Mouse (Mus musculus) C2C12 (cell line): ENCODE data around the gene Ankrd13c. TPM values are rescaled to one million over a fixed set of nuclear protein-coding genes. Genes with fewer than 3 reads are reported as not detected.

ENCODE experiments used
- H3K27me3 ChIP-seq: one replicate; pipeline ENCODE4 v1.6.1; 2011; ENCODE audit not compliant: control insufficient read depth, insufficient read depth, insufficient read length
- H3K36me3 ChIP-seq: one replicate; pipeline ENCODE4 v1.6.1; 2011; ENCODE audit not compliant: control insufficient read depth, insufficient read depth
- H3K4me3 ChIP-seq: one replicate; pipeline ENCODE4 v1.5.1; 2011; ENCODE audit warnings: mild to moderate bottlenecking, control low read depth; ENCODE audit not compliant: poor library complexity, insufficient read depth, severe bottlenecking
- H3K79me2 ChIP-seq: one replicate; pipeline ENCODE4 v1.6.1; 2011; ENCODE audit not compliant: control insufficient read depth, insufficient read depth
- H3K79me3 ChIP-seq: one replicate; pipeline ENCODE4 v1.6.1; 2011; ENCODE audit warnings: low read depth, control low read depth
- H3ac ChIP-seq: one replicate; pipeline ENCODE3; 2011; ENCODE audit warnings: low read depth; ENCODE audit not compliant: control insufficient read depth, insufficient read length
- CEBPB ChIP-seq: IDR thresholded peaks from one replicate; pipeline ENCODE4 v1.6.1; 2011; ENCODE audit warnings: low read depth, mild to moderate bottlenecking, control low read depth, moderate library complexity
- CTCF ChIP-seq: IDR thresholded peaks from one replicate; pipeline ENCODE4 v1.5.1; 2011; ENCODE audit not compliant: control insufficient read depth, insufficient read depth, insufficient read length
- FOSL1 ChIP-seq: IDR thresholded peaks from one replicate; pipeline ENCODE4 v1.8.0; 2011; ENCODE audit warnings: mild to moderate bottlenecking, low read length; ENCODE audit not compliant: poor library complexity, insufficient read depth, severe bottlenecking
- MAX ChIP-seq: IDR thresholded peaks from one replicate; pipeline ENCODE4 v1.6.1; 2011; ENCODE audit warnings: mild to moderate bottlenecking, control low read depth
- MYOD1 ChIP-seq: IDR thresholded peaks from one replicate; pipeline ENCODE4 v1.6.1; 2011; ENCODE audit warnings: low read depth; ENCODE audit not compliant: control insufficient read depth, insufficient read length
- MYOG ChIP-seq: IDR thresholded peaks from one replicate; pipeline ENCODE4 v1.6.1; 2011; ENCODE audit not compliant: control insufficient read depth, insufficient read length; ENCODE audit errors: extremely low read depth
- USF1 ChIP-seq: IDR thresholded peaks from one replicate; pipeline ENCODE4 v1.6.1; 2011; ENCODE audit warnings: low read depth, mild to moderate bottlenecking, control low read depth, moderate library complexity
- polyA plus RNA-seq: library from polyadenylated mRNA; unstranded; fragments of >200 nt; fragmentation: generic; extraction: Trizol; gene quantifications from one replicate; pipeline ENCODE4 v1.2.1, GENCODE M21; 2012; ENCODE audit warnings: missing spikeins

The Ankrd13c gene
- polyA plus RNA-seq, 1 experiment = 17.3 TPM

GRCm38 (mm10) chr3:157912155-157912554 is 34.9 kb upstream of the Ankrd13c start:
- no peak overlapping the region for H3K4me3 ChIP-seq
- no peaks in the 10 kb centered on the region for H3K36me3 ChIP-seq
- no peaks in the 10 kb centered on the region for H3K79me2 ChIP-seq
- H3K27me3 ChIP-seq = no peaks in the 10 kb centered on the region
- no peak overlapping the region for H3ac ChIP-seq
- H3K79me3 ChIP-seq = no peaks in the 10 kb centered on the region
- TF ChIP-seq CTCF = no peak
- TF ChIP-seq FOSL1 = no peak
- TF ChIP-seq USF1 = no peak
- TF ChIP-seq MAX = no peak
- TF ChIP-seq CEBPB = no peak
- TF ChIP-seq MYOD1 = no peak
- no peak for TF ChIP-seq MYOG

DNA sequence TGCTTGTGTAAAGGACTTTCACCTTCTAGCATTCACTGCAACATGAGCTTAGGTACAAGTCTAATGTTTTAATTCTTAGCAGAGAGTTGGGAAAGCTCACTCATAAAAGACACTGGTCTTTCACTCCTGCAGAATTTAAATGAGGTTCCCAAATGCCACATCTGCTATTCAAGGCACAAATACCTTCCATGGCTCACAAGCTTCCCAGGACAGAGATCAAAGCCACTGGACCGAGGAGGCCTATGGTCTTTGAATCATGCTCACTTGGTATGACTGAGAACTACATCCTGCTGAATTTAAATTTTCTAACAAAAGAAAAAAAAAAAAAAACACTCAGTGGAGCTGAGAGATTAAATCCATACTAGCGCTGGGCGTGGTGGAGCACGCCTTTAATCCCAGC is 30.7 kb upstream of the Ankrd13c start:
- Histone ChIP-seq H3ac (no peak overlapping the region), H3K36me3 (no peaks in the 10 kb centered on the region), H3K4me3 (no peak overlapping the region), H3K27me3 (no peaks in the 10 kb centered on the region), H3K79me3 (no peaks in the 10 kb centered on the region), H3K79me2 (no peaks in the 10 kb centered on the region)
- no peak for TF ChIP-seq MYOD1
- no peak for TF ChIP-seq CEBPB
- no peak for TF ChIP-seq MYOG
- no peak for TF ChIP-seq FOSL1
- no peak for TF ChIP-seq CTCF
- no peak for TF ChIP-seq USF1
- no peak for TF ChIP-seq MAX

GRCm38 (mm10) chr3:157921376-157921775 is 25.7 kb upstream of the Ankrd13c start:
- Histone ChIP-seq H3ac (no peak overlapping the region), H3K27me3 (no peaks in the 10 kb centered on the region), H3K79me2 (no peaks in the 10 kb centered on the region), H3K79me3 (no peaks in the 10 kb centered on the region), H3K4me3 (no peak overlapping the region), H3K36me3 (no peaks in the 10 kb centered on the region)
- TF ChIP-seq MYOG (no peak), CEBPB (no peak), MYOD1 (no peak), CTCF (no peak), USF1 (no peak), FOSL1 (no peak), MAX (no peak)

- H3K4me3 ChIP-seq = no peak overlapping the region
- no peaks in the 10 kb centered on the region for H3K27me3 ChIP-seq
- H3K36me3 ChIP-seq = no peaks in the 10 kb centered on the region
- no peak for TF ChIP-seq MAX
- TF ChIP-seq FOSL1 = no peak
- no peak for TF ChIP-seq MYOG
- no peak for TF ChIP-seq MYOD1
- TF ChIP-seq CTCF = no peak
- no peak for TF ChIP-seq USF1
- TF ChIP-seq CEBPB = no peak
- H3K79me3 ChIP-seq = no peaks in the 10 kb centered on the region
- H3ac ChIP-seq = no peak overlapping the region
- no peaks in the 10 kb centered on the region for H3K79me2 ChIP-seq
Observed at GRCm38 (mm10) chr3:157923268-157923835, 23.7 kb upstream of the Ankrd13c start.

DNA sequence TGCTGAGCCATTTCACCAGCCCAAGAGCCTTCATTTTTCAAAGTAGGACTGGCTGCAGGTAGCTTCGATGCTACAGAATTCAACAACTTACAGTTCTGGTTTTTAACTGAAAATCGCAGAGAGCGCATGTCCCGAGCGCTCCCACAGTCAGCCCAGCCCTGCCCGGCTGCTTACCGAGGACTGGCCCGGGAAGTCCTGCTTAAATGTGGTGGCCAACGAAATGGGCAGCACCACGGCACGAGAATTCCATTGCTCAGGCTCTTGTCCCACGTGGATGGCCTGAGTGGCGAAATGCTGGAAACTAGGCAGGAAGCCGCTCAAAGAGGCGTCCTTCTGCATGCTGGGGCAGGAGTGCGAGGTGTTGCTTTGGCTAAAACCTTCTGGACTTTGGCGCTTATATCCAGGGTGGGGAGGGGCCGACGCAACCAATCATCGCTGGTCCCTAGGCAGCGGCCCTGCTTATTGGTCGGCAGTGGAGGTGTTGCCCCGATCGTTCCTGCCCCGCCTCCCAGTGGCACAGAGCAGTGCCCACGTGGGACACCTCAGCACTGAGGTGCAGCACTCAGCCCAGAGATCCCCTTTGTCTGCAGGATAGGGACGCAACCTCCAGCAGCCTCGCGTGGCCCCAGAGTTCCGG is 22.2 kb upstream of the Ankrd13c start, which contains the start of gene Cth:
Cth (minus strand) TSS at position 386 of the 637 bp plus-strand sequence.
- Histone ChIP-seq H3K79me3 (no peaks in the 10 kb centered on the region), H3ac (peak within 1 kb of the TSS; percentile 0), H3K27me3 (no peaks in the 10 kb centered on the region), H3K36me3 (no peaks in the 10 kb centered on the region), H3K4me3 (peak within 1 kb of the TSS; percentile 25), H3K79me2 (no peaks in the 10 kb centered on the region)
- TF ChIP-seq MYOD1 (no peak), USF1 (peak; percentile 14), CTCF (no peak), FOSL1 (no peak), MAX (peak; percentile 70), CEBPB (no peak)
